Comparison of ENCODE assay signal across 12 mouse cellular contexts in the genomic region with DNA sequence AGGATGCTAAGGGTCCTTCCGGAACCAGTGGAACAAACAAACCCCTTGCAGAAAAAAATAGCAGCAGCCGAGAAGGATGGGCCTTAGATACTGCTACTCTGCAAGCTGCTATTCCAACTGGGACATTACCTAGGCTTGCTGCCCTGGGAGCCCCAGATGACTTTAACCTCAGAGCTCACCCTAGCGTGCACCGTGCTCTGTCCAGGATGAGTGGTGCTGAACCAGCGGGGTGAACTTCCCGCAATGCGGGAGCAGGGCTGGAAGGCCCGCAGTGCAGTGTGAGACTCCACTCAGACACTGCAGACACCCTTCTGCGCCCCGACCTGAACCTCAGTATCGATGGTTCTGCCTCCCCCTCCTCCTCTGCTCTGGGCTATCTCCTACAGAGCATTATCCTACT. TPM values are rescaled to one million over a fixed set of nuclear protein-coding genes. Genes with fewer than 3 reads are reported as not detected.
DNase-seq lines count a peak whose midpoint lies in the region; ATAC-seq and TF ChIP-seq lines count a peak whose summit lies in the region.
"Had no signal": no experiment of that assay in that cellular context is flagged by ENCODE, and none has a peak within 500 bp of the region (broad histone marks: within the 10 kb centered on the region; RNA-seq: fewer than 3 reads in every experiment).

No protein-coding gene starts in this region.

- H3K27me3 ChIP-seq in heart, embryonic 10.5 days (ENCODE audit: insufficient read depth, poor library complexity, severe bottlenecking): peaks cover 17% of the 10 kb centered on the region; the same call in 1 of the 2 replicates
- no peaks in the 10 kb centered on the region for H3K27me3 ChIP-seq in liver, postnatal 0 days (ENCODE audit: insufficient read depth, low read length)
- H3K27me3 ChIP-seq in liver, embryonic 12.5 days (replicated peaks): no peaks in the 10 kb centered on the region
- no peaks in the 10 kb centered on the region for H3K27me3 ChIP-seq in limb, embryonic 11.5 days (ENCODE audit: control insufficient read depth, insufficient read depth, low read length)

- no peak overlapping the region for H3K9ac ChIP-seq in liver, postnatal 0 days (replicated peaks)
- H3K9ac ChIP-seq in liver, embryonic 12.5 days: no peak overlapping the region
- H3K9ac ChIP-seq in limb, embryonic 11.5 days (ENCODE audit: low read length): no peak overlapping the region

- H3K4me3 ChIP-seq in heart, embryonic 10.5 days: no peak overlapping the region
- no peak overlapping the region for H3K4me3 ChIP-seq in liver, postnatal 0 days (ENCODE audit: low read depth, low read length)
- no peak overlapping the region for H3K4me3 ChIP-seq in liver, embryonic 12.5 days
- no peak overlapping the region for H3K4me3 ChIP-seq in limb, embryonic 11.5 days (ENCODE audit: low read depth, low read length)

- peak; percentile 79 for DNase-seq in heart, embryonic 10.5 days (ENCODE audit: low spot score)
- no peak for DNase-seq in heart, adult 9 months (ENCODE audit: low spot score in 2 of 2)
- DNase-seq in liver, postnatal 0 days: peak; percentile 31
- peak; percentile 68 for DNase-seq in embryo, embryonic 10.5 days (ENCODE audit: low spot score)
- peak; percentile 80 for DNase-seq in limb, embryonic 11.5 days (ENCODE audit: low spot score)
- DNase-seq in left cerebral cortex, postnatal 14 days (ENCODE audit: low spot score in 2 of 2): no peak
- no peak for DNase-seq in right cerebral cortex, postnatal 36 days (ENCODE audit: low spot score in 2 of 2)
- DNase-seq: lung, postnatal 36 days; thymus, adult 2 months had no signal

- 14% methylated on average over 11 of the region's 11 CpGs for WGBS in heart, embryonic 10.5 days
- WGBS in liver, postnatal 0 days (ENCODE audit: insufficient replicate concordance): 14% methylated on average over 11 of the region's 11 CpGs
- WGBS in liver, embryonic 12.5 days (ENCODE audit: insufficient replicate concordance): 15% methylated on average over 11 of the region's 11 CpGs
- 20% methylated on average over 11 of the region's 11 CpGs for WGBS in limb, embryonic 11.5 days

- no peak for TF ChIP-seq CTCF in liver, postnatal 0 days (IDR thresholded peaks at IDR 0.05; ENCODE audit: low read depth)

- no peak for TF ChIP-seq EP300 in liver, postnatal 0 days (IDR thresholded peaks at IDR 0.05; ENCODE audit: low read depth)

- H3K4me1 ChIP-seq in heart, embryonic 10.5 days: no peaks in the 10 kb centered on the region
- no peaks in the 10 kb centered on the region for H3K4me1 ChIP-seq in liver, postnatal 0 days (ENCODE audit: insufficient read depth)
- H3K4me1 ChIP-seq in liver, embryonic 12.5 days: no peaks in the 10 kb centered on the region
- no peaks in the 10 kb centered on the region for H3K4me1 ChIP-seq in limb, embryonic 11.5 days (ENCODE audit: control insufficient read depth, insufficient read depth, low read length)

- no peak overlapping the region for H3K27ac ChIP-seq in heart, embryonic 10.5 days
- no peak overlapping the region for H3K27ac ChIP-seq in liver, postnatal 0 days (ENCODE audit: low read depth)
- no peak overlapping the region for H3K27ac ChIP-seq in liver, embryonic 12.5 days
- H3K27ac ChIP-seq in limb, embryonic 11.5 days (replicated peaks; ENCODE audit: low read depth, low read length): no peak overlapping the region

- H3K9me3 ChIP-seq in heart, embryonic 10.5 days: no peaks in the 10 kb centered on the region
- no peaks in the 10 kb centered on the region for H3K9me3 ChIP-seq in liver, postnatal 0 days (ENCODE audit: low read length)
- H3K9me3 ChIP-seq in liver, embryonic 12.5 days (replicated peaks): no peaks in the 10 kb centered on the region
- H3K9me3 ChIP-seq in limb, embryonic 11.5 days (ENCODE audit: control insufficient read depth, low read length): no peaks in the 10 kb centered on the region

- ATAC-seq in liver, postnatal 0 days: no peak
- ATAC-seq in liver, embryonic 12.5 days: no peak
- ATAC-seq in limb, embryonic 11.5 days (ENCODE audit: insufficient number of reproducible peaks, low FRiP score, low TSS enrichment, low read depth): no peak
- ATAC-seq: CD4-positive, CD25-positive, alpha-beta regulatory T cell, adult 4 months had no signal

- no peak overlapping the region for H3K4me2 ChIP-seq in liver, postnatal 0 days (ENCODE audit: low read depth, low read length)
- H3K4me2 ChIP-seq in liver, embryonic 12.5 days: no peak overlapping the region
- no peak overlapping the region for H3K4me2 ChIP-seq in limb, embryonic 11.5 days (ENCODE audit: low read depth, severe bottlenecking)

- intact Hi-C loops in left cerebral cortex, postnatal 14 days (cut with DNase I): no loop called here

- H3K36me3 ChIP-seq in heart, embryonic 10.5 days: no peaks in the 10 kb centered on the region
- H3K36me3 ChIP-seq in liver, postnatal 0 days (replicated peaks; ENCODE audit: insufficient read depth, low read length): no peaks in the 10 kb centered on the region
- H3K36me3 ChIP-seq in liver, embryonic 12.5 days: no peaks in the 10 kb centered on the region
- no peaks in the 10 kb centered on the region for H3K36me3 ChIP-seq in limb, embryonic 11.5 days (ENCODE audit: control insufficient read depth, insufficient read depth, low read length)

RNA-seq across cellular contexts. Expression of a gene that starts 14.8 kb away (rescaled TPM):
- polyA plus RNA-seq in heart, embryonic 10.5 days (2016; fragmentation: Nextera tagmentation; extraction: Ambion mirVana): 0.09 and 0.20 TPM in 2 replicates
- polyA plus RNA-seq in liver, postnatal 0 days (2015; fragmentation: Nextera tagmentation; extraction: Ambion mirVana): not detected in 2 replicates
- polyA plus RNA-seq in liver, embryonic 12.5 days (2016; fragmentation: Nextera tagmentation; extraction: Ambion mirVana): 0.07 TPM in 2 replicates
- polyA plus RNA-seq in limb, embryonic 11.5 days (2014; fragmentation: Nextera tagmentation; extraction: Ambion mirVana): 0.07 and 0.12 TPM in 2 replicates
- total RNA-seq in left cerebral cortex, postnatal 14 days (2021): 10 to 100 TPM; 37.6 to 39.4 TPM
- total RNA-seq: hematopoietic stem cell, adult 5-6 weeks had no signal
- polyA plus RNA-seq: CD4-positive, CD25-positive, alpha-beta regulatory T cell, adult 4 months had no signal

Comparison
In these comparisons a context has a peak if more than half of its experiments do, and no peak if none do; other contexts are left out.
1. DNase-seq: peak in heart, embryonic 10.5 days (single experiment), liver, postnatal 0 days (single experiment), embryo, embryonic 10.5 days (single experiment) and limb, embryonic 11.5 days (single experiment); none in heart, adult 9 months (0 of 2), left cerebral cortex, postnatal 14 days (0 of 2) and right cerebral cortex, postnatal 36 days (0 of 2).